Mouse (Mus musculus) C2C12 (cell line): Measurements from ENCODE around the gene Syce2. TPM values are rescaled to one million over a fixed set of nuclear protein-coding genes. Genes with fewer than 3 reads are reported as not detected.
A peak's percentile ranks its signal among the peaks of the same experiment; 100 is the strongest.
"Not testable (repeated sequence)": the region's sequence is repeated elsewhere in the genome, so short reads cannot be mapped to it uniquely, and the experiment has no call there.

Experiments
- H3K27me3 ChIP-seq: one replicate; pipeline ENCODE4 v1.6.1; 2011; ENCODE audit not compliant: control insufficient read depth, insufficient read depth, insufficient read length
- H3K36me3 ChIP-seq: one replicate; pipeline ENCODE4 v1.6.1; 2011; ENCODE audit not compliant: control insufficient read depth, insufficient read depth
- H3K4me3 ChIP-seq: one replicate; pipeline ENCODE4 v1.5.1; 2011; ENCODE audit warnings: mild to moderate bottlenecking, control low read depth; ENCODE audit not compliant: poor library complexity, insufficient read depth, severe bottlenecking
- H3K79me2 ChIP-seq: one replicate; pipeline ENCODE4 v1.6.1; 2011; ENCODE audit not compliant: control insufficient read depth, insufficient read depth
- H3K79me3 ChIP-seq: one replicate; pipeline ENCODE4 v1.6.1; 2011; ENCODE audit warnings: low read depth, control low read depth
- H3ac ChIP-seq: one replicate; pipeline ENCODE3; 2011; ENCODE audit warnings: low read depth; ENCODE audit not compliant: control insufficient read depth, insufficient read length
- CEBPB ChIP-seq: IDR thresholded peaks from one replicate; pipeline ENCODE4 v1.6.1; 2011; ENCODE audit warnings: low read depth, mild to moderate bottlenecking, control low read depth, moderate library complexity
- CTCF ChIP-seq: IDR thresholded peaks from one replicate; pipeline ENCODE4 v1.5.1; 2011; ENCODE audit not compliant: control insufficient read depth, insufficient read depth, insufficient read length
- FOSL1 ChIP-seq: IDR thresholded peaks from one replicate; pipeline ENCODE4 v1.8.0; 2011; ENCODE audit warnings: mild to moderate bottlenecking, low read length; ENCODE audit not compliant: poor library complexity, insufficient read depth, severe bottlenecking
- MAX ChIP-seq: IDR thresholded peaks from one replicate; pipeline ENCODE4 v1.6.1; 2011; ENCODE audit warnings: mild to moderate bottlenecking, control low read depth
- MYOD1 ChIP-seq: IDR thresholded peaks from one replicate; pipeline ENCODE4 v1.6.1; 2011; ENCODE audit warnings: low read depth; ENCODE audit not compliant: control insufficient read depth, insufficient read length
- MYOG ChIP-seq: IDR thresholded peaks from one replicate; pipeline ENCODE4 v1.6.1; 2011; ENCODE audit not compliant: control insufficient read depth, insufficient read length; ENCODE audit errors: extremely low read depth
- USF1 ChIP-seq: IDR thresholded peaks from one replicate; pipeline ENCODE4 v1.6.1; 2011; ENCODE audit warnings: low read depth, mild to moderate bottlenecking, control low read depth, moderate library complexity
- polyA plus RNA-seq: library from polyadenylated mRNA; unstranded; fragments of >200 nt; fragmentation: generic; extraction: Trizol; gene quantifications from one replicate; pipeline ENCODE4 v1.2.1, GENCODE M21; 2012; ENCODE audit warnings: missing spikeins

The Syce2 gene
- polyA plus RNA-seq, 1 experiment, result 8.5 TPM

DNA sequence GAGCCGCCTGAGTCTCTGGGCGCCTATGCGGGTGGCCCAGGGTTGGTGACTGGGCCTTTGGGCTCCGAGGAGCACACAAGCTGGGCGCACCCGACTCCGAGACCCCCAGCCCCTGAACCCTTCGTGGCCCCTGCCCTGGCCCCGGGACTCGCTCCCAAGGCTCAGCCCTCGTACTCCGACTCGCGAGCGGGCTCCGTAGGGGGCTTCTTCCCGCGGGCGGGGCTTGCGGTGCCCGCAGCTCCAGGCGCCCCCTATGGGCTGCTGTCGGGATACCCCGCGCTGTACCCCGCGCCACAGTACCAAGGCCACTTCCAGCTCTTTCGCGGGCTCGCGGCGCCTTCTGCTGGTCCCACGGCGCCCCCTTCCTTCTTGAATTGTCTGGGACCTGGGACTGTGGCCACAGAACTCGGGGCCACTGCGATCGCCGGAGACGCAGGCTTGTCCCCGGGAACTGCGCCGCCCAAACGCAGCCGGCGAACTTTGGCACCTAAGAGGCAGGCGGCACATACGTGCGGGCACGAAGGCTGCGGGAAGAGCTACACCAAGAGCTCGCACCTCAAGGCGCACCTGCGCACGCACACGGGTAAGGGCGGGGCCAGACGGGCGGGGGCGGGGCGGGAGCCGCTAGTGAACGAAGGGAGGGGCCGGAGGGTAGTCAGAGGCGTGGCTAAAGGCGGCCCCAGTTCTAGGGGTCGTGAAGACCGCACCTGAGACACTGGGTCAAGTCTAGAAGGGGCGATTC, 31.2 kb downstream of the Syce2 start:
- no peaks in the 10 kb centered on the region for H3K79me2 ChIP-seq
- H3K79me3 ChIP-seq, result no peaks in the 10 kb centered on the region
- H3ac ChIP-seq, result peak overlapping the region; percentile 59
- TF ChIP-seq CTCF (peak; percentile 97), MYOG (no peak)
- no peaks in the 10 kb centered on the region for H3K36me3 ChIP-seq
- H3K4me3 ChIP-seq, result peak overlapping the region; percentile 31
- peaks cover 8% of the 10 kb centered on the region for H3K27me3 ChIP-seq

DNA sequence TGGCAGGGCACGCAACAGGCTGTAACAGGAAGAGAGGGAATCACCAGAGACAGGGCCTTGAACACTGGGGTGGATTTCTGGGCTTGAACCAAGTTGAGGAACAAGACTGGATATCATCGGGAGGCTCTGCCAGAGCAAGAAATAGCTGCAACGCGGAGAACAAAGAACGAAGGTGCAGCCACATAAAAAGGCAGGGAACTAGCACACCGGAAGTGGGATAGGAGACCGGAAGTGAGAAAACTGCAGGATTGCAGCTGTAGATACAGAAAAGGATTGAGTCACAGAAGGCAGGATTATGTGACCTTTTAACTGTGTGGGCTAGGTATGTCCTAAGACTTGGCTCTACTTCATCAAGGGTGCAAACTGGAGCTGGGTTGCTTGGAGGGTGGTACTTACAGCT, 32.4 kb downstream of the Syce2 start:
- H3K79me3 ChIP-seq, result no peaks in the 10 kb centered on the region
- no peak overlapping the region for H3K4me3 ChIP-seq
- no peaks in the 10 kb centered on the region for H3K36me3 ChIP-seq
- H3K79me2 ChIP-seq, result no peaks in the 10 kb centered on the region
- H3ac ChIP-seq, result no peak overlapping the region
- H3K27me3 ChIP-seq, result peaks cover 5% of the 10 kb centered on the region
- no peak for TF ChIP-seq FOSL1
- no peak for TF ChIP-seq CTCF
- no peak for TF ChIP-seq USF1
- no peak for TF ChIP-seq MYOD1
- no peak for TF ChIP-seq MYOG
- TF ChIP-seq MAX, result no peak
- TF ChIP-seq CEBPB, result no peak

DNA sequence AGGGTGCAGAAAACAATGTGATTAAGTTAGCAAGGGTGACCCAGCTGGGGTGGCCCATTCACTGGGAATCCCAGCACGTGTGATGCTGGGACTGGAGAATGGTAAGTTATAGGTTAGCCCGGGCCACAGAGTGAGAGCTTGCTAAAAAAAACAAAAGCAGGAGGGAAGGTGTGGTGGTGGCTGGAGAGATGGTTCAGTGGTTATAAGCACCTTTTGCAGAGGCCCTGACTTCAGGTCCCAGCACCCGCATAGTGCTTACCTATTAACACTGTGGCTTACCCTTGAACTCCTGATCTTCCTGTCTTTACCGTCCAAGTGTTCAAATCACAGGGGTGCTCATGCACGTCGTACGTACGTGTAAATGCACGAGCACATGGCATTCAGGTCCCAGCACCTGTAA, 35.1 kb downstream of the Syce2 start:
- Histone ChIP-seq H3K79me2 (no peaks in the 10 kb centered on the region), H3K27me3 (no peaks in the 10 kb centered on the region)
- TF ChIP-seq USF1 (no peak), MYOD1 (no peak), CTCF (no peak), MAX (no peak), MYOG (no peak), FOSL1 (no peak), CEBPB (no peak)

DNA sequence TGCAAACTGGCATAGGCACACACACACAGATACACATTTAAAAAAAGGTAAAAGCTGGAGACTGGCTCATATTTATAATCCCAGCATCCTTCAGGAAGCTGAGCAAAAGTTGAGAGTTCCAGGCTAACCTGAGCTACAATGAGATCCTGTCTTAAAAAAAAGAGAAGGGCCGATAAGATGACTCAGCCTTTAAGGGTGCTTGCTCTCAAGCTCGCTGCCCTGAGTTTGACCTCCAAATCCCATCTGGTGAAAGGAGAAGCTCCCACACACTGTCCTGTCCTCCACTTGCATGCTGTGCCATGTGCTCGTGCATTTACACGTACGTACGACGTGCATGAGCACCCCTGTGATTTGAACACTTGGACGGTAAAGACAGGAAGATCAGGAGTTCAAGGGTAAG, 35.6 kb downstream of the Syce2 start:
- Histone ChIP-seq H3ac (no peak overlapping the region), H3K27me3 (no peaks in the 10 kb centered on the region), H3K79me3 (no peaks in the 10 kb centered on the region), H3K4me3 (no peak overlapping the region), H3K79me2 (no peaks in the 10 kb centered on the region), H3K36me3 (no peaks in the 10 kb centered on the region)
- TF ChIP-seq USF1, result no peak
- no peak for TF ChIP-seq MYOG
- no peak for TF ChIP-seq CTCF
- TF ChIP-seq FOSL1, result no peak
- no peak for TF ChIP-seq MYOD1
- TF ChIP-seq CEBPB, result no peak
- no peak for TF ChIP-seq MAX

More for the DNA sequence above, 35.1 kb downstream of the Syce2 start:
- Histone ChIP-seq H3K36me3 (no peaks in the 10 kb centered on the region), H3ac (no peak overlapping the region), H3K79me3 (no peaks in the 10 kb centered on the region), H3K4me3 (no peak overlapping the region)

DNA sequence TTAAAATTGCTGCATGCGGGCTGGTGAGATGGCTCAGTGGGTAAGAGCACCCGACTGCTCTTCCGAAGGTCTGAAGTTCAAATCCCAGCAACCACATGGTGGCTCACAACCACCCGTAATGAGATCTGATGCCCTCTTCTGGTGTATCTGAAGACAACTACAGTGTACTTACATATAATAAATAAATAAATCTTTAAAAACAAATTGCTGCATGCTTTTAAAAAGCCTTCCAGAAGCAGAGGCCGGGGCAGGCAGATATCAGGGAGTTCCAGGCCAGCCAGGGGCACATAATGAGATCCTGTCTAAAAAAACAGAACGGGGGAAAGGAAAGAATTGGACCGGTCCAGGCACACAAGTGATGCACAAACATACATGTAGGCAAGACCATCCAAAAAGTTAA, 36.1 kb downstream of the Syce2 start:
- not testable (repeated sequence) for H3K79me3 ChIP-seq, H3K36me3 ChIP-seq, H3ac ChIP-seq, H3K27me3 ChIP-seq, H3K79me2 ChIP-seq
- peak overlapping the region; percentile 31 for H3K4me3 ChIP-seq

DNA sequence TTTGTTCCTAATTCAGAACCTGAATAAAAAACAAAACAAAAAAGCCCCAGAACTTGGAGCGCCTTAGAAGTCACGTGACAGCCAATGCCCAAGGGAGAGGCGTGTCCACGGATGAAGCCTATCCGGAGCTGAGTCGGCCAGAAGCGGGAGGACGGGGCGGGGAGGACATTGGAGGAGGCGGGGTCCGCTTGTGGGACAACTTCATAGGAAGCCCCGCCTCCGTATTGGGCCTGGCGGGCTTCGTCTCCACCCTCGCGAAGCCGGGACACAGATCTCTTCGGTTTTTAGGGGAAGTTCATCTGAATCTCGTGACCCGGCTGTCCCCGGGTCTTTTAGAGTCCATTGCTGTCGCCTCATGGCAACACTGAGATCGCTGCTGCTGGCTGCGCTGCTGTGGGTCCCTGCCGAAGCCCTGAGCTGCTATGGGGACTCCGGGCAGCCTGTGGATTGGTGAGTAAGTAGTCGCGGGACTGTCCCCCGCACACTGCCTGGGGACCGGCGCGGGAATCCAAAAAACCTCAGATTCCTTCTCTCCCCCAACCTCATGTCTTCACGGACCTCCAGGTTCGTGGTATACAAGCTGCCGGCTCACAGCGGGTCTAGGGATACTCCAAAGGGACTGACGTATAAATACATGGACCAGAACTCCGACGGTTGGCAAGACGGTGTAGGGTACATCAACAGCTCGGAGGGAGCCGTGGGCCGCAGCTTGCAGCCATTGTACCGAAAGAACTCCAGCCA, 36.7 kb downstream of the Syce2 start, which contains the start of gene Dnase2a:
Dnase2a (plus strand) TSS at position 140 of the 741 bp plus-strand sequence.
- Histone ChIP-seq H3K79me3 (no peaks in the 10 kb centered on the region), H3K79me2 (no peaks in the 10 kb centered on the region), H3ac (peak within 1 kb of the TSS; percentile 66), H3K27me3 (no peaks in the 10 kb centered on the region), H3K4me3 (peak within 1 kb of the TSS; percentile 31), H3K36me3 (no peaks in the 10 kb centered on the region)
- TF ChIP-seq MYOG (no peak), CTCF (no peak), MYOD1 (no peak), FOSL1 (no peak), USF1 (peak; percentile 94), MAX (peak; percentile 41), CEBPB (no peak)
